Mouse (Mus musculus) lung, adult 2 months (tissue): Measurements from ENCODE around the gene Cd40. TPM values are rescaled to one million over a fixed set of nuclear protein-coding genes. Genes with fewer than 3 reads are reported as not detected.

Experiments used
- DNase-seq: peaks from one replicate; pipeline ENCODE4 v3.0.0; 2022
- H3K4me1 ChIP-seq: fragments of 200-500 bp; 2 replicates; pipeline ENCODE4 v1.6.1; 2011; ENCODE audit warnings: low read length; ENCODE audit not compliant: control insufficient read depth, insufficient read depth
- H3K4me3 ChIP-seq: fragments of 200-500 bp; replicated peaks from 2 replicates; pipeline ENCODE3; 2011; ENCODE audit warnings: low read depth, mild to moderate bottlenecking, control low read depth, low read length; ENCODE audit errors: extremely low read depth
- CTCF ChIP-seq: fragments of 200-500 bp; IDR thresholded peaks from 2 replicates; pipeline ENCODE4 v1.5.1; 2011; ENCODE audit warnings: mild to moderate bottlenecking, low read length, control low read depth; ENCODE audit not compliant: insufficient read depth
- POLR2A ChIP-seq: fragments of 200-500 bp; IDR thresholded peaks from 2 replicates; pipeline ENCODE4 v1.6.1; 2011; ENCODE audit warnings: low read depth, mild to moderate bottlenecking, control low read depth, low read length, borderline replicate concordance; ENCODE audit errors: extremely low read depth
- WGBS: fragments of 180-500 bp; shearing (Covaris S2); methylation state at CpG from one replicate; pipeline ENCODE4 v1.1.7; 2018; 5-methylcytosine and 5-hydroxymethylcytosine counted together
- polyA plus RNA-seq: library from polyadenylated mRNA; depleted of rRNA; stranded (reverse); fragments of >200 nt; gene quantifications from 2 replicates; pipeline ENCODE4 v1.2.3, GENCODE M21; 2012

Gene Cd40
- polyA plus RNA-seq, 1 experiment: 51.7 TPM

GRCm38 (mm10) chr2:165092393-165092792, 37.0 kb downstream of the Cd40 start:
- no peak overlapping the region for H3K4me3 ChIP-seq
- H3K4me1 ChIP-seq: no peaks in the 10 kb centered on the region
- TF ChIP-seq CTCF: no peak
- no peak for TF ChIP-seq POLR2A
- 82% methylated on average over 7 of the region's 7 CpGs for WGBS
- no peak for DNase-seq

GRCm38 (mm10) chr2:165096367-165096766, 40.9 kb downstream of the Cd40 start:
- TF ChIP-seq POLR2A: no peak
- TF ChIP-seq CTCF: no peak
- WGBS: 23% methylated on average over 10 of the region's 10 CpGs
- Histone ChIP-seq H3K4me1 (no peaks in the 10 kb centered on the region), H3K4me3 (no peak overlapping the region)
- DNase-seq: no peak

GRCm38 (mm10) chr2:165098861-165099260, 43.4 kb downstream of the Cd40 start:
- no peak overlapping the region for H3K4me3 ChIP-seq
- TF ChIP-seq CTCF (no peak), POLR2A (no peak)
- no peaks in the 10 kb centered on the region for H3K4me1 ChIP-seq
- WGBS: 59% methylated on average over 3 of the region's 3 CpGs
- DNase-seq: no peak

- H3K4me1 ChIP-seq: no peaks in the 10 kb centered on the region
- no peak overlapping the region for H3K4me3 ChIP-seq
- WGBS: 5% methylated on average over 6 of the region's 6 CpGs
- no peak for DNase-seq
- TF ChIP-seq POLR2A (no peak), CTCF (no peak)
These were observed 45.3 kb downstream of the Cd40 start for GRCm38 (mm10) chr2:165100749-165101148.

- WGBS: 62% methylated on average over 3 of the region's 3 CpGs
- TF ChIP-seq CTCF: no peak
- TF ChIP-seq POLR2A: no peak
- no peak for DNase-seq
These were observed 47.5 kb downstream of the Cd40 start for GRCm38 (mm10) chr2:165102920-165103319.

GRCm38 (mm10) chr2:165105513-165106079, 50.2 kb downstream of the Cd40 start:
- no peaks in the 10 kb centered on the region for H3K4me1 ChIP-seq
- H3K4me3 ChIP-seq: no peak overlapping the region
- TF ChIP-seq CTCF (no peak), POLR2A (no peak)
- DNase-seq: no peak
- 68% methylated on average over 16 of the region's 16 CpGs for WGBS

More at GRCm38 (mm10) chr2:165102920-165103319, 47.5 kb downstream of the Cd40 start:
- H3K4me1 ChIP-seq: no peaks in the 10 kb centered on the region
- H3K4me3 ChIP-seq: no peak overlapping the region

- DNase-seq: no peak
- Histone ChIP-seq H3K4me3 (no peak overlapping the region), H3K4me1 (no peaks in the 10 kb centered on the region)
- WGBS: 23% methylated on average over 18 of the region's 18 CpGs
- TF ChIP-seq CTCF (no peak), POLR2A (no peak)
These were observed 51.2 kb downstream of the Cd40 start for GRCm38 (mm10) chr2:165106585-165106984.

GRCm38 (mm10) chr2:165112149-165112548, 56.7 kb downstream of the Cd40 start:
- no peak overlapping the region for H3K4me3 ChIP-seq
- TF ChIP-seq POLR2A (no peak), CTCF (peak; percentile 65)
- no peaks in the 10 kb centered on the region for H3K4me1 ChIP-seq
- WGBS: 2% methylated on average over 54 of the region's 54 CpGs
- peak; percentile 76 for DNase-seq

- TF ChIP-seq CTCF (no peak), POLR2A (no peak)
- Histone ChIP-seq H3K4me1 (no peaks in the 10 kb centered on the region), H3K4me3 (no peak overlapping the region)
- 21% methylated on average over 11 of the region's 11 CpGs for WGBS
- DNase-seq: no peak
These were observed 58.3 kb downstream of the Cd40 start for GRCm38 (mm10) chr2:165113733-165114132.

GRCm38 (mm10) chr2:165120765-165121164, 65.3 kb downstream of the Cd40 start:
- WGBS: 65% methylated on average over 9 of the region's 9 CpGs
- no peak for DNase-seq
- no peak for TF ChIP-seq CTCF
- no peak for TF ChIP-seq POLR2A
- no peaks in the 10 kb centered on the region for H3K4me1 ChIP-seq
- H3K4me3 ChIP-seq: no peak overlapping the region
